In the genomic region with DNA sequence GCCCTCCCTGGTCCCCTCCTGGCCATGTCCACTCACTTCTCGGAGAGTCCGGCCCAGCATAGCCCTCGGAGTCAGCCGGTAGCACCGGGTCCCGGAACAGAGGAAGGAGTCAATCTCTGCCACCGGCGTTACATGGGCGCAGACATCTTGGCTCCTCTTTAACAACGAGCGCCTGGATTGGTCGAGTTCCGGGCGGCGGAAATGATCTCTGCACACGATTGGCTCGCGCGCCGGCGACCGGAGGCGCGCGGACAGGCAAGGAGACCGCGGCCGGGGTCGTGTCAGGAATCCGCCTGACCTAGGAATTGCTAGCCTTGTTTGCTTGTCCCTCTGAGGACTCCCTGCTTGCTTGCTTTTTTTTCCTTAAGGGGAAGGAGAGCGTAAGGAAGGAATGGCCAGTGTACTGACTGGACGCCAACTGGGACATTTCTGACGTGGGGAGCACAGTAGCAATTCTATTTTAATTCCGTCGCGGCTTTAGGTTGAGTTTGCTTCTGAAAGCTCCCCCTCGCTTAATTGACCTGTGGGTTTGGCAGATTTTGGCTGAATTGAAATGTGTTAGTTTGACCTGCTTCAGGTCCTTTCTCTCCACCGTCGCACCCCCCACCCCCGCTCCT, we compare ENCODE assay signal across 7 mouse cellular contexts. TPM values are rescaled to one million over a fixed set of nuclear protein-coding genes. Genes with fewer than 3 reads are reported as not detected.
DNase-seq lines count a peak whose midpoint lies in the region; ATAC-seq and TF ChIP-seq lines count a peak whose summit lies in the region.

A gene (minus strand): TSS at position 168 of the 617 bp plus-strand sequence.
A gene (plus strand): TSS at position 230 of the 617 bp plus-strand sequence.

- no peaks in the 10 kb centered on the region for H3K9me3 ChIP-seq in embryonic facial prominence, embryonic 10.5 days
- no peaks in the 10 kb centered on the region for H3K9me3 ChIP-seq in intestine, postnatal 0 days (ENCODE audit: control insufficient read depth)
- no peaks in the 10 kb centered on the region for H3K9me3 ChIP-seq in midbrain, embryonic 12.5 days

- peak within 1 kb of the TSS; percentile 89 for H3K4me3 ChIP-seq in embryonic facial prominence, embryonic 10.5 days
- peak within 1 kb of the TSS; percentile 76 for H3K4me3 ChIP-seq in intestine, postnatal 0 days (ENCODE audit: low read depth, low read length)
- H3K4me3 ChIP-seq in midbrain, embryonic 12.5 days: peak within 1 kb of the TSS; percentile 80
- H3K4me3 ChIP-seq in small intestine, adult 2 months (ENCODE audit: low read depth, low read length): peak within 1 kb of the TSS; percentile 86

- no peaks in the 10 kb centered on the region for H3K27me3 ChIP-seq in embryonic facial prominence, embryonic 10.5 days (replicated peaks; ENCODE audit: low read depth, poor library complexity, severe bottlenecking)
- H3K27me3 ChIP-seq in intestine, postnatal 0 days (replicated peaks; ENCODE audit: control insufficient read depth, insufficient read depth, low read length): no peaks in the 10 kb centered on the region
- H3K27me3 ChIP-seq in midbrain, embryonic 12.5 days: no peaks in the 10 kb centered on the region
- H3K27me3 ChIP-seq in small intestine, adult 2 months (ENCODE audit: control insufficient read depth, insufficient read depth, low read length): no peaks in the 10 kb centered on the region

- peak within 1 kb of the TSS; percentile 66 for H3K4me2 ChIP-seq in intestine, postnatal 0 days (replicated peaks; ENCODE audit: low read depth)
- H3K4me2 ChIP-seq in midbrain, embryonic 12.5 days (replicated peaks): peak within 1 kb of the TSS; percentile 81

- intact Hi-C loops in left cerebral cortex, postnatal 4 days (cut with DNase I): loop anchor here (5.0 kb wide), 1 partner anchor 324 kb away; a partner anchor contains a TSS

- H3K9ac ChIP-seq in intestine, postnatal 0 days (ENCODE audit: low read depth, low read length): peak within 1 kb of the TSS; percentile 59
- peak within 1 kb of the TSS; percentile 71 for H3K9ac ChIP-seq in midbrain, embryonic 12.5 days (replicated peaks)

- 0 out of 2 replicates have a peak, but pooled peaks cover 11% of the 10 kb centered on the region for H3K36me3 ChIP-seq in embryonic facial prominence, embryonic 10.5 days (replicated peaks)
- no peaks in the 10 kb centered on the region for H3K36me3 ChIP-seq in intestine, postnatal 0 days (ENCODE audit: control insufficient read depth, insufficient read depth)
- H3K36me3 ChIP-seq in midbrain, embryonic 12.5 days: no peaks in the 10 kb centered on the region
- H3K36me3 ChIP-seq in small intestine, adult 2 months (ENCODE audit: control insufficient read depth, insufficient read depth, low read length): no peaks in the 10 kb centered on the region

- under 1% methylated on average over 40 of the region's 40 CpGs for WGBS in embryonic facial prominence, embryonic 10.5 days
- under 1% methylated on average over 40 of the region's 40 CpGs for WGBS in intestine, postnatal 0 days
- under 1% methylated on average over 40 of the region's 40 CpGs for WGBS in midbrain, embryonic 12.5 days
- WGBS in small intestine, adult 2 months: under 1% methylated on average over 40 of the region's 40 CpGs

- peaks cover 15% of the 10 kb centered on the region for H3K4me1 ChIP-seq in embryonic facial prominence, embryonic 10.5 days
- H3K4me1 ChIP-seq in intestine, postnatal 0 days (replicated peaks; ENCODE audit: control insufficient read depth, insufficient read depth, low read length): no peaks in the 10 kb centered on the region; the same call in 1 of the 2 replicates
- H3K4me1 ChIP-seq in midbrain, embryonic 12.5 days: peaks cover 16% of the 10 kb centered on the region
- H3K4me1 ChIP-seq in small intestine, adult 2 months (ENCODE audit: control insufficient read depth, insufficient read depth, insufficient read length, low read length): peaks cover 5% of the 10 kb centered on the region; the same call in 1 of the 2 replicates

- peak within 1 kb of the TSS; percentile 95 for H3K27ac ChIP-seq in embryonic facial prominence, embryonic 10.5 days (replicated peaks)
- peak within 1 kb of the TSS; percentile 67; the same call in 1 of the 2 replicates for H3K27ac ChIP-seq in intestine, postnatal 0 days (ENCODE audit: low read depth, low read length)
- H3K27ac ChIP-seq in midbrain, embryonic 12.5 days (replicated peaks): peak within 1 kb of the TSS; percentile 64; the same call in 1 of the 2 replicates
- peak within 1 kb of the TSS; percentile 45 for H3K27ac ChIP-seq in small intestine, adult 2 months (ENCODE audit: insufficient read depth, low read depth, low read length)

- peak; percentile 38; the same call in 1 of the 2 replicates for TF ChIP-seq POLR2A in small intestine, adult 2 months (IDR thresholded peaks at IDR 0.05; ENCODE audit: low read depth, low read length)

- peak; percentile 97 for ATAC-seq in intestine, postnatal 0 days
- ATAC-seq in midbrain, embryonic 12.5 days (ENCODE audit: low FRiP score, low read depth): peak; percentile 98

- no peak; the same call in 1 of the 2 replicates for TF ChIP-seq CTCF in intestine, postnatal 0 days (IDR thresholded peaks at IDR 0.05; ENCODE audit: low read depth)
- TF ChIP-seq CTCF in small intestine, adult 2 months (IDR thresholded peaks at IDR 0.05; ENCODE audit: extremely low read depth, insufficient read length, insufficient replicate concordance, low read depth, low read length): no peak

- DNase-seq in adrenal gland, postnatal 10 days: peak; percentile 96
- peak; percentile 95 for DNase-seq in embryonic facial prominence, embryonic 10.5 days (ENCODE audit: low spot score)
- peak; percentile 49 for DNase-seq in gonadal fat pad, adult 2 months (ENCODE audit: low read depth)
- DNase-seq in left cerebral cortex, postnatal 4 days: peak; percentile 93

RNA-seq across cellular contexts. Expression of the first gene that starts in this region (rescaled TPM):
- total RNA-seq in adrenal gland, postnatal 10 days (2021): 10 to 100 TPM; 14.1 to 20.0 TPM
- polyA plus RNA-seq in embryonic facial prominence, embryonic 10.5 days (2016; fragmentation: Nextera tagmentation; extraction: Ambion mirVana): 28.1 and 30.5 TPM in 2 replicates
- 10.2 and 13.8 TPM in 2 replicates for polyA plus RNA-seq in gonadal fat pad, adult 2 months (2012; rRNA removed)
- 12.0 and 12.8 TPM in 2 replicates for polyA plus RNA-seq in intestine, postnatal 0 days (2015; fragmentation: Nextera tagmentation; extraction: Ambion mirVana)
- total RNA-seq in left cerebral cortex, postnatal 4 days (2021): 10 to 100 TPM; 14.6 to 16.0 TPM
- polyA plus RNA-seq in midbrain, embryonic 12.5 days (2016; fragmentation: Nextera tagmentation; extraction: Ambion mirVana): 22.1 and 25.8 TPM in 2 replicates
- 3.8 and 5.0 TPM in 2 replicates for polyA plus RNA-seq in small intestine, adult 2 months (2012; rRNA removed)

RNA-seq across cellular contexts. Expression of the second gene that starts in this region (rescaled TPM):
- total RNA-seq in adrenal gland, postnatal 10 days (2021): 10 to 100 TPM; 24.2 to 33.2 TPM
- polyA plus RNA-seq in embryonic facial prominence, embryonic 10.5 days (2016; fragmentation: Nextera tagmentation; extraction: Ambion mirVana): 19.5 and 21.1 TPM in 2 replicates
- 14.5 and 15.3 TPM in 2 replicates for polyA plus RNA-seq in gonadal fat pad, adult 2 months (2012; rRNA removed)
- polyA plus RNA-seq in intestine, postnatal 0 days (2015; fragmentation: Nextera tagmentation; extraction: Ambion mirVana): 7.5 and 9.2 TPM in 2 replicates
- total RNA-seq in left cerebral cortex, postnatal 4 days (2021): 10 to 100 TPM; 10.7 to 11.2 TPM
- polyA plus RNA-seq in midbrain, embryonic 12.5 days (2016; fragmentation: Nextera tagmentation; extraction: Ambion mirVana): 16.9 and 18.7 TPM in 2 replicates
- 3.3 and 5.1 TPM in 2 replicates for polyA plus RNA-seq in small intestine, adult 2 months (2012; rRNA removed)

Comparison
In these comparisons a context has a peak if more than half of its experiments do, and no peak if none do; other contexts are left out.
1. Peak in every context shown above with its lines: DNase-seq, ATAC-seq, H3K4me3 ChIP-seq and H3K27ac ChIP-seq.
2. H3K27ac ChIP-seq: peak in every context shown above with its lines; median percentile 95 in embryonic facial prominence, embryonic 10.5 days; 67 in intestine, postnatal 0 days; 64 in midbrain, embryonic 12.5 days; 45 in small intestine, adult 2 months.